Mouse (Mus musculus) retina, embryonic 14.5 days (tissue): ENCODE data around the gene Hip1.

Source experiments
- DNase-seq: peaks from one replicate; pipeline ENCODE4 v3.0.0-alpha.2; 2015; ENCODE audit warnings: low spot score

Gene Hip1

DNA sequence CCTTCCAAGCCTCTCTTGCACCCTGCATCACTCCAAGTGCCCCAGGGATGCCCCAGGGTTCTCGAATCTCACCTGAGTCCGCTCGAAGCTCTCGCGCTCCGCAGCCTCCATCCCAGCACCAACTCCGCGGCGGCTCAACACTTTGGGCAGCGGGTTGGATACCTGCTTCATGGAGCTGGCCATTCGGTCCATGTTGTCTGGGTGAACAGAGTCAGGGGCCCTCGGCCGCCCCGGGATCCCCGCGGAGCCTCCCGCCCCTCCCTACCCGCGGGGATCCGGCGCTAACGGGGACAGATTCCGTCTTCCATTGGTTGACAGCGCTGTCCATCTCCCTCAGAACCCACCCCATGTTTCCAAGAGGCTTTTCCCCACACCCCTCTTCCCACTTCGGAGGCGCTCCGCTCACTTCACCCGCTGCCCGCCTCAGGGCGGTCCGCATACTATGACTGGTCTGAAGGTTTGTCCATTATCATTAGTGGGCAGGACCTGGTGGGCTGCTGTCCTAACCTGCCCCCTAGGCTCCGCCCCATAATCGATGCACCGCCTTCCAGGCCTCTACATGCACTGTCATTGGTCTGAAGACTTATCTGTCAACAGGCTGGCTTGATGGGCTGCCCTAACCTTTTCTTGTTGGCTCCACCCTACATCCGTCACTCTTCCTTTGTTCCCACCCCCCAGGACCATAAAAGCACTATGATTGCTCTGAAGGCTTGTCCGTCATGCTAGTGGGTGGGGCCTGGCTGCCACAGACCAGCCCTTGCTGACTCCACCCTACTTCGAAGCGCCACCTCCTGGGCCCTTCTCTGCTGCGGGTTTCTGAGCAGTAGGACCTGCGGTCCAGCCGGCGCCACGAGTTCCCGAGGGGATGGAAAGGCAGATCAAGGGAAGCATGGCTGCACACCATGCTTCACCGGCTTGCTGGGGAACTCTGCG is at the start of gene Hip1:
Hip1 (minus strand) TSS at position 256 of the 933 bp plus-strand sequence.
- DNase-seq = peak; percentile 100

- no peak for DNase-seq
Observed at GRCm38 (mm10) chr5:135589996-135590784, 45.3 kb upstream of the Hip1 start.

- DNase-seq = no peak
Observed at GRCm38 (mm10) chr5:135587764-135588163, 42.8 kb upstream of the Hip1 start.

GRCm38 (mm10) chr5:135585691-135586090 is 40.8 kb upstream of the Hip1 start:
- DNase-seq = no peak

GRCm38 (mm10) chr5:135582330-135582729 is 37.4 kb upstream of the Hip1 start:
- DNase-seq = no peak

DNA sequence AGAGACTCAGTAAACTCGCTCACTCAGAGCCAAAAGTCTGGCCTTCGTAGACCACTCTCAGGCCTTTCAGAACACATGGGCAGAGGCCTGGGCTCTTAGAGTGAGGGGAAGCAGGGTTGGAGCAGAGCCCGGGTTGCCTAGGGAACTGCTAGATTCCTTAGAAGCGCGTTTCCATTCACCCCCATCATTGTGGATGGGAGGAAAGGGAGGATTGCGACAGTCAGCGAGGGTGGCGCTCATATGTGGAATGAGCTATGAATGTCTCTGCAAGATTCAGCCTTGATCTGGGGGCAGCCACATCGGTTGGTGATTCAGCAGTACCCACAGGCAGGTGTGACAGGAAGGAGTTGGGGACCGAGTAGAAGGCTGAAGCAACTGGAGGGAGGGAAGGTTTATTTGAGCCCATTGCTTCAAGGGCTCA is 34.4 kb upstream of the Hip1 start:
- no peak for DNase-seq

DNA sequence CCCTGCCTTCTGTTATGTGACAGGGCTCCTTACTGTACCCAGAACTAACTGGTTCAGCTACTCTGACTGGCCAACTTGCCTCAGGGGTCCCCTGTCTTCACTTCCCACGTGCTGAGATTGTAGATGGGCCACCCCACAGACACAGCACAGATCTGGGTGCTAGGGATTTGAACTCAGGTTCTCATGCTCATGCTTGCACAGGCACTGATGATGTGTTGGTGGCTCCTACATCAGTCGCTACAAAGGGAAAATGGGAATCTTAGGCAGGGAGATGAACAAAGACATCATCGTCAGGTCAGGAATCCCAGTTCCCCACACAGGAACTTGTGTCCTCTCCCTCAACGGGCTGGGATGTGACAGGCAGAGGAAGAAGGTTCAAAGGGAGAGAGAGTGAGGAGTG is 31.1 kb upstream of the Hip1 start:
- no peak for DNase-seq

DNA sequence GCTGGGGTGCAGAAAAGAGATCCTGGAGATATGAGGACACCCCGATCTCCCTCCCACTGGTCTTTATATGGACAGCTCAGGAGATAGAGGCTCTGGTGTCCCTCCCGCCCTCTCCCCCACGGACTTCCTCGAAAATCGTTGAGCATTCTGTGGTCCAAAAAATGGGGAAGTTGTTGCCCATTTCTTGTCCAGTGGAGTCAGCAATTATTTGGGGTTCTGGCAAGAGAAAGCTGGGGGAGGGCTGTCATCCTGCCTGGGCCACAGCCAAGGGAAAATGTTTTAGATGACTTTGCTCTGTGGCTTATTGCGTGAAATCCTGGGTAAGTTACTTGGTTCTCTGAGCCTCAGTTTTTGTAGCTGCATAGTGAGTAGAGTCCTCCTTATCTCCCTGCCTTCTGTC is 28.1 kb upstream of the Hip1 start, which contains the start of gene Ccl24:
Ccl24 (minus strand) TSS at position 44 of the 400 bp plus-strand sequence.
- DNase-seq = no peak

GRCm38 (mm10) chr5:135568698-135569097 is 23.8 kb upstream of the Hip1 start:
- no peak for DNase-seq

GRCm38 (mm10) chr5:135567556-135568265 is 22.8 kb upstream of the Hip1 start:
- DNase-seq = no peak

GRCm38 (mm10) chr5:135563469-135563868 is 18.5 kb upstream of the Hip1 start, which contains the start of gene Ccl26:
Ccl26 (minus strand) TSS chr5:135563569.
- no peak for DNase-seq

- peak; percentile 43 for DNase-seq
Observed at GRCm38 (mm10) chr5:135557671-135558070, 12.8 kb upstream of the Hip1 start.

DNA sequence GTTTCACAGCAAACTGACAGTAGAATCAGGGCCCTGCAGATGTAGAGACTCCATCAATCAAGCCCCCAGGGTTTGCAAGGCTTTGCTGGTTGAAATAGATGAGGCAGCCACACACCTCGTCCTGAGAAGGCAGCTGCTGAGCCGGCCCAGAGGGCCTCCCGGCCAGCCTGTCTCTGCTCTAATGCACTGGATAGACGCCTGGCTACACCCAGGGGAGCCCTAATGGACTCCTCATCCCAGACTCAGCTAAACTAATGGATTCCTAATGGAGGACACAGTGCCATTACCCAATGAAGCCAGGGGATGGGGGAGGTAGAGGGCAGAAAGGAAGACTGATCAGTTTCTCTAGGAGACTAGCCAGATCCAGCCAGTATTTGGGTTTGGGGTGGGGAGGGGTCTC is 12.1 kb upstream of the Hip1 start:
- DNase-seq = peak; percentile 67

- DNase-seq = no peak
Observed at GRCm38 (mm10) chr5:135556259-135556658, 11.3 kb upstream of the Hip1 start.

- no peak for DNase-seq
Observed at GRCm38 (mm10) chr5:135551591-135551990, 6.7 kb upstream of the Hip1 start.

- DNase-seq = peak; percentile 56
Observed at GRCm38 (mm10) chr5:135550910-135551309, 6.0 kb upstream of the Hip1 start.

DNA sequence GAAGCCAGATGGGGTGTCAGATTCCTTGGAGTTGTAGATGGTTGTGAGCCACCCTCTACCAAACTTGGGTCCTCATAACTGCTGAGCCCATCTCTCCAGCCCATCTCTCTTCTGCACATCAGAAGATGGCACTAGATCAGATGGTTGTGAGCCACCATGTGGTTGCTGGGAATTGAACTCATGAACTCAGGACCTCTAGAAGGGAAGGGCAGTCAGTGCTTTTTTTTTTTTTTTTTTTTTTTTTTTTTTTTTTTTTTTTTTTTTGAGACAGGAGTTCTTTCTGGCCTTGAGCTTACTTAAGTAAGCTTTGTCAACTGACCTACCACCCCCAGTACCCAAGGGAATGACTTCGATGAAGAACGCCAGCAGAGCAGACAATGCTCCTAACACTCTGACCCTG is 3.1 kb upstream of the Hip1 start:
- DNase-seq = no peak

DNA sequence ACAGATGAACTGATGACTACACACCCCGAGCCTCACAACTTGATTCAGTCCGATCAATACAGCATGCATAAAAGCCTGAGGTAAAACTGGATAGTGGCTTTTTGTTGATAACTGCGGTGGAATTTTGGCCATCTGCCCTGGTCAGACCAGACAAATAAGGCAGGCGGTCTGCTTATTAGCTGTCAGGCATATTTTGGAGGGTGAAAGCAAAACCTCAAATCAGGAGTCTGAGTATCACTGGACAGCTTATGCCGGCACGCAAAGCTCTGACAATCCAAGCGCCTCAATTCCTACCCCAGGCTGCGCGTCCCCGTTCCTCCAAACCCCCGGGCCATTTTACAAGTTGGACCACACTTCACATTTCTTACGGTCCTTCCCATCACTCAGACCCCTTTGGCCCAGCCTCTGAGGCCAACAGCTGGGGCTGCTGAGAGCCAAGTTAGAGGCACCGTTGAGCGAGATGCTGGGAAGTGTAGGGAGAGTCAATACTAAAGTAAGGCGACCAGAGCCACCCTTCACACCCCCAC is 825 bp downstream of the Hip1 start:
- peak; percentile 25 for DNase-seq

GRCm38 (mm10) chr5:135537794-135538214 is 7.1 kb downstream of the Hip1 start:
- DNase-seq = no peak

DNA sequence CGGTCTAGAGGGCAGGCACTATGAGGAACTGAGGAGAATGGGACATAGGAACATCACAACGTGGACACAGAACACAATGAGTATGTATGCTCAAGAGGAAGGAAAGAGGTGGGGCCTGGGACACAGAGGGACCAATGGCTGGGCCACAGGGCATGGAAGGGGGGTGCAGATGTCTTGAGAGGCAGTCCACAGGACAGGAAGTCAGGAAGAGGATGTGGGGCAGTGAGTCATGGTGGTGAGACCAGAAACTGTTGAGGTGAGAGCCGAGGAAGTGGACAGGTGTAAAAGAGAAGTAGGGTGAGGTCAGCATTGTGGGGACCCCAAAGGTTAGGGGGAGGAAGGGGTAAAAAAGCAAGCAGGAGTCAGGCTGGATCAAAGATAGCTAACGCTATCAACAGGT is 7.6 kb downstream of the Hip1 start:
- DNase-seq = no peak

- no peak for DNase-seq
Observed at GRCm38 (mm10) chr5:135535867-135536266, 9.1 kb downstream of the Hip1 start.

GRCm38 (mm10) chr5:135533431-135533830 is 11.5 kb downstream of the Hip1 start:
- no peak for DNase-seq
